Mouse (Mus musculus) cerebellum, postnatal 25 days (tissue): ENCODE measurements around the gene Slc12a7.

Experiments used
- DNase-seq, 2 experiments: peaks; one replicate each; pipeline ENCODE4 v3.0.0; 2021; ENCODE audit warnings: mixed read lengths in 2 of 2

The Slc12a7 gene

GRCm38 (mm10) chr13:73763439-73764255 lies 30.8 kb downstream of the Slc12a7 start:
- DNase-seq = peak; percentile 10 to 42

DNA sequence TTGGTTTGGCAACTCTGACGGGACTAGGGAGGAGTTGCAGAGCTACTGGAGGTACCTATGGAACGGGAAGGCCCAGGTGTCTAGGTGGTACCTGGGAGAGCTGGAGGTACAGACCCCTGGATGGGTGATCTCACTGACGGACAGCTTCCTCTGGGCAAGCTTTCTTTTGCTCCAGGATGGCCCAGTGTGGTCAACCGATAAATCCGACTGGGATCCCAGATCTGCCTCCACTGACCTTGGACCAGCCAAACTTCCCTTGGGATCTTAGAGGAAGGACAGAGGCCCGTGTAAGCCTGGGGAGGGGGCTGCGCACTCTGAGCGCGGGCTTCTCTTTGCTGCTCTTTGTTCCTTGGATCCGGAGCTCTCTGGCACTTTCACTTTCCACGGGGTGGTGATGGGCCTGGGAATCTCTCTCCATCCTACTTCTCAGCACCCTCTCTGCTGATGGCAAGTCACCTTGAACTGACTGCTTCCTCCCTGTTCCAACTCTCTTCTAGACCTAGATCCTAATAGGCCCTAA lies 31.4 kb downstream of the Slc12a7 start:
- DNase-seq = no peak

- no peak for DNase-seq
Observed at GRCm38 (mm10) chr13:73765393-73765792, 32.5 kb downstream of the Slc12a7 start.

DNA sequence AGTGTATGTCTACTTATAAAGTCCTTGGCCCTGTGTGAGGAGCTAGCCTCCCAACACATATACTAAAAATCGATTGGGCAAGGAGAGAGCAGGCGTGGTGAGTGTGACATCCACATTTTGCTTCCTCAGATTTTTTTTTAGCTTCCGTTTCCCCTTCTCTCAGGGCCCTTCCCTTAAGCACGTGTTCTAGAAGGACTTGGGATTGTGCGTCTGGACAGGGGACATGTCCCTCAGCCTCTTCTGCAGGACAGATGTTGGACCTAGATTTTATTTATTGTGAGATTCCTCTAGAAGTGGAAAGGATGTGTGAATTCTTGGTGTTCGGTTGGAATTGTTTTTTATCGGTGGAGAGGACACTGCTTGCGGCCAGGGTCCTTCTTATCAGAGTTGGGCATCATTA lies 34.3 kb downstream of the Slc12a7 start:
- DNase-seq = no peak

DNA sequence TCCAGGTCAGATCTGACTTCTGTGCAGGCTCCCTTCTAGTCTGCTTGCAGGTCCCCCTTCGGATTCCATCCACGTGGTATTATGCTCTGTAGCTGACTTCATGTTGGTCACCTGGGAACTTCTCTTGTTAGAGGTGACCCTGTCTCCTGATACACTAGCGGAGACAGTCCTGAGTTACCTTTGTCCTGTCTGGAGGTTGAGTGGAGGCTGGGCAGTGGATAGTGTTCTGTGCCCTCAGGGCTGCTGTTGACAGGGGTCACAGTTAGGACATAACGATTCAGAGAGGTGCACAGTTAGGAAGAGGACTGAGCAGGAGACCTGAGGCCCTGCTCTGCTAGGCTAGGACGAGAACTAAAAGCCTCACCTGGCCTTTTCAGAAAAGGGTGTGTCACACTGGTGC lies 34.9 kb downstream of the Slc12a7 start:
- DNase-seq = no peak

- no peak for DNase-seq
Observed at GRCm38 (mm10) chr13:73768311-73768710, 35.4 kb downstream of the Slc12a7 start.

DNA sequence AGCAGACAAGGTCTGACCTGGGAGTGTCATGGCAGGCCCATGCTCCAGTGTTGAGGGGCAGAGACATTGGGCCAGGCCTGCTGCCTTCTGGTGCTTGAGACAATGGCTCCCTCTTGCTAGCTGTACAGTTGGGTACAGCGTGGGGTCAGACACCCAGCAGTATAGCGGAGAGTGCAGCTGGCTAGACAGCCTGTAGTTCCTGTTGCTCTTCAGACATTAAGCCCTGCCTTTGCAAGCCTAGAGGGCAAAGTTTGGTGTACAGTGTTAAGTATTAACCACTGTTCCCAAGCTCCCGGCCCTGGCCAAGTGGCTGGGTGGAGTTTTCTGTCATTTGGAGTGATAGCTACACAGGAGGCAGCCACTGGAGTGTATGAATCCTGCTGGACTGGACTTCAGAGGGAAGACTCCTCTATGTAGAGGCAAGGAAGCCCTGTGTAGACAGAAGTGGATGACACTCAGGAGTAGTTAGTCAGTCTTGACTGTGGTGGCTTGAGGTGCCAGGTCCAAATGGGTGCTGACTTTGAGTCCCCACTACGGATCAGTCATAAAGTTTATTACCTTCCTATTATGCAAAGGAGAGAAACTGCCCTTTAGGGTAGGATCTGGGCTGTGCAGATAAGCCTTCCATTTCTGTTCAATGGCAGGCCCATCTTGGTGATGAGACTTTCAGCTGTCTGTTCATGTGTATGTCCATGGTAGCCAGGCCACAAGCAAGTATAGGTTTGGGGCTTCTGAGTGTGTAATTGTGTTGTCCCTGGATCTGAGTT lies 37.2 kb downstream of the Slc12a7 start:
- no peak for DNase-seq

DNA sequence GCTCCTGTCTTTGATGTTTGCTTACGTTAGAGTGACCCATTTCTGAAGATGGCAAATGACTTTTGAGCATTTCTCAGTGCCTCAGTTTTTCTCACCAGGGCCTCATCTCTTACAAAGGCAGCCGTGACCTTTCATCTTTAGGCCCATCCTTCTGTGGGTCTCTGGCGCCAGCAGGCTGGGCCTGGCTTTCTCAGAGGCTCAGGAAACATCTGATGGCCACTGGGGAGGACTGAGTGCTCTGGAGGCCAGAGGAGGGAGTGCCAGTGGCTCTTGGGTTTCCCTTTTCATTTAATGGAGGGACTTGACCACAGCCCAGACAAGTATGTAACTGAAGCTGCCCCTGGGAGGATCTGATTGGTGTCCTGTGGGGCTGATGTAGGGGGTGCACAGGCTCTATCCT lies 38.2 kb downstream of the Slc12a7 start:
- DNase-seq = no peak

DNA sequence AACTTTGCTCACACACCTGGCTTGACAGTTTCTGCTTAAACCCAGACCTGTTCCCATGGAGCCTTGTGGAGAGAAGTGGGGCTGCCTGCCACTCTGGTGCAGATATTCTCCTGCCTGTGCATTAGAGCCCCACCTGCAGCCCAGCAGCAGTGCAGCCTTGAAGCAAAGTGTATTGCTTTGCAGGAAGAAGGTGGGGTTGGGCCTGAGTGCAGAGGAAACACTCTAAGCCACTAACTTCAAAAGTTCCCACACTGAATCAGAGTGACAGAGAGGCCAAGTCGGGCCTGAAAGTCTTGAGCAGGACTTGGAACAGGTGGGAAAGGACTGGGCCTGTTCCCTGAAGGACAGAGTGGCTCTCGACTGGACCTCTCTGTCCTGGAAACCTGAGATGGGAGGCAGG lies 39.8 kb downstream of the Slc12a7 start:
- DNase-seq = no peak

DNA sequence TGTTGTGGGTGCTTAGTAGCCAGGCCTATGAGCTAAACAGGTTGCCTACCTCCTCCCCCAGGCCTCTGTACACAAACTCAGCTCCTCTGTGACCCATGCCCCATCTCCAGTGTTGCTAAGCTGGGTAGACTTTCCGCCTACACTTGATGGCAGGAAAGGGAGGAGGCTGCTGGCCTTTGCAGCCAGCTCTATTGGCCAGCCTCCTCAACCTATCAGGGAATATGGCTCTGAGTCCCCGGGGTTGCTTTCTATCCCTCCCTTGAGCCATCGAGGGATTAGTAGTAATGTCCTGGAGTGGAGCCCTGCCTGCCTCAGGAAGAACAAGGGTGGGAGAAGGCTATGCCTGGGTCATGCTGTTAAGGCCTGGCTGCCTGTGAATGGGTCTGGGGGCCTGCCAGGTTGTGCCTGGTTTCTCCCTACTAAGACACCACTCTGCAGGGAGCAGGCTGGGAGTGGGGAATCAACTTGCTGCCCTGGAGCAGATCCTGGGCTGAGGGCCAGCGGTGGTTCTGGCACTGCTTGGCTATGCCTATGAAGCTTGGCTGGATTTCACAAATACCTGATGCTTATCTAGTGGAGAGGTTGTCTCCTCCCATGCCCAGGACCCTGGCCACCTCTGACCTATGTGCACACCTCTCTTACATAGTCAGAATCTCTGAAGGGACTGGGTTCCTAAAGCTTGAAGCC lies 40.8 kb downstream of the Slc12a7 start:
- DNase-seq = peak; percentile 49 to 69

DNA sequence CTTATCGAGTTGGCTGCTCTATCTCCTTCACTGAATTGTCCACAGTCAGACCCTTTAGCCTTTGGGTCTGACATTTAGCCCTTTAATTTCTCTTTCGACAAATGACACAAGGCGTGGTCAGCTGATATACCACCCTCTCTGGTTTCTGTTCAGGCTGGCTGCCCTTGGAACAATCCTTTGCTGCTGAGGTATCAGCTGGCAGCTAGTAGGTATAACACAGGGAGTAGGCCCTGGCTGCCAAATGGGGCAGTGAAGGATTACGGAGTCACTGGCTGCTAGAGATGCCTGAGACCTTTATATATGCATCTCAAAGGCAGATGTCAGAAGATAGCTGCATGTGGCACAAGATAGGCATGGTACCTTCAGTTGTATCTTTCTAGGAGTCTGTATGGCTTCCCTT lies 42.9 kb downstream of the Slc12a7 start:
- peak in 1 of 2 experiments; percentile 25 for DNase-seq

- no peak for DNase-seq
Observed at GRCm38 (mm10) chr13:73777578-73777977, 44.7 kb downstream of the Slc12a7 start.

DNA sequence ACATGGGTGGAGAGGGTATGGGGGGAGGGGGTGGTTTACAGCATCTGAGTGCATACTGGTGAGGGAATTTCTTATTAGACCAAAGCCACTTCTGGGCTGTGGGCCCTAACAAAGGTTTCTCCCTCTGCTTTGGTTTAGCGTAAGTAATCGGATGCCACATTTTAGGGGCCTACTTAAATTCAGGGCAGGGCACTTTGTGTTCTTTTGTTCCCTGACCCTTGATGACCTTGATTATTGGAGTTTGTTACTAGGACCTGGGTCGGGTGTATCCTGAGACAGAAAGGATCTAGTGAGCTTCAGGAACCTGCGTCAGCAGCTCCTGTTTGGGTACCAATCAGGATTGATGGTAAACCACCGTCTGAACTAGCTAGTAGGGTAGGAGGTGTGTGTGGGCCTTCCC lies 49.6 kb downstream of the Slc12a7 start:
- no peak for DNase-seq

GRCm38 (mm10) chr13:73792176-73792575 lies 59.3 kb downstream of the Slc12a7 start:
- no peak for DNase-seq

- no peak for DNase-seq
Observed at GRCm38 (mm10) chr13:73793171-73793570, 60.3 kb downstream of the Slc12a7 start.

DNA sequence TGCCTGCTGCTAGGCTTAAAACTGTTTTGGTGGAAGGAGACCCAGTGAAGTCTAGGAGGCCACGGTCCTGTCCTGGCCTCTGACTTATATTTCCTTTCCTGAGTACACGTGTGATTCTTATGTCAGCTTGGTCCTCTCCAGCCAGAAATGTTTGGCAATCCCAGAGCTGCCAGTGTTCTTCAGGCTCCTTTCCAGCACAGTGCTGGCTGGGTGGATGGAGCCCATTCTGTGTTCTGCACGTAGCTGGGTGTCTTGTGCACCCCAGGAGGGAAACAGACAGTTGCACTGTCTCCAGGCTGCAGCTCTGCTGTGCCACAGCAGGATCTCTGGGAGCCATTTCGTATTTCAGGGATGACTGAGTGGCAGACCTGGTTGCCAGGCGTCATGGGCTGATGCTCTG lies 66.2 kb downstream of the Slc12a7 start:
- DNase-seq = peak; percentile 15

DNA sequence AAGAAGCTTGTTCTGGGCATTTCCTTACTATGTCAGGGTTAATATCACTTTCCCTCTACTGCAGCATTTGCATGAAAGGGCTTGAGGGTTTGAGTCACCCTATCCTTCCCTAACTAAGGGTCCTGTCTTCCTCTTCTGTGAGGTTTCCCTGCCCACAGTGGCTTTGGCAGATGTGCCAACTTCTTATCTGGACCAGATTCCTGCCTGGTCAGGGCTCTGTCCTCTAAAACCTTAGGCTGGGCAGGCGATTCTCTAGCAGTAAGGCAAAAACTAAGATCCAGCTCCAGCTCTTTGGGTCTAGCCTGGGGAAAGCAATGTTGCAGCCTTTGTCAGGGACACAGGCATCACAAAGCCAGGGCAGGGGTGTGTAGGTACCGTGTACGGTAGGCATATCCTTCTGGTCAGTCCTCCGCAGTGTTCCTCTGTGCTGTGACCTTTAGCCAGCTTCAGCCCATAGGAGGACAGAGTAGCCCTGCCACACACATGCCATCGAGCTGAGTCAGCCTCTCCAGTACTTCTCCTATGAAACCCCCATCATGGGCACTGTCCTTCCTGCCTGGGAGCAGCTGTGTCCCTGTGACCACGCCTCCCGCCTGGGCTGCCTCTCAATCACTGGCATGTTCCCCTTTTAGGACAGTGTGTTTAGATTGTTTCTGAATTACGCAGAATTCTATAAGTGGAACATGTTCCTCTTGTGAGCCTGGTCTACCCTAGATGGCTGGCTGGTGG lies 70.7 kb downstream of the Slc12a7 start:
- DNase-seq = no peak

DNA sequence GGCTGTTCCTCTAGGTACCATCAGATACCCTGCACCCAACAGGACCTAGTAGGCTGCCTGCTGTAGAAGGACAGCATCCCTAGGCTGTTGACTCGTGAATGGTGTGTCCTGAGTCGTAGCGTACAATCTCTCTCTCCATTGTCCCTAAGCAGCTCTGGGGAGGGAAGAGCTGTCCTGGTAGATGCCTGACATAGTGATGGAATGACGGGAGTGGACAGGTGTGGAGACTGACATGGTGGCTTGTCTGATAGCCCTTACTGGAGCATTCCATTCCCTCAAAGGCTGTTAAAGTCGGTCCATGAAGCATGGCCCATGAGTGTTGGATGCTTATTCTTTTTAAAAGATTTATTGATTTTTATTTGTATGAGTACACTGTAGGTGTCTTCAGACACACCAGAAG lies 72.0 kb downstream of the Slc12a7 start:
- no peak for DNase-seq

DNA sequence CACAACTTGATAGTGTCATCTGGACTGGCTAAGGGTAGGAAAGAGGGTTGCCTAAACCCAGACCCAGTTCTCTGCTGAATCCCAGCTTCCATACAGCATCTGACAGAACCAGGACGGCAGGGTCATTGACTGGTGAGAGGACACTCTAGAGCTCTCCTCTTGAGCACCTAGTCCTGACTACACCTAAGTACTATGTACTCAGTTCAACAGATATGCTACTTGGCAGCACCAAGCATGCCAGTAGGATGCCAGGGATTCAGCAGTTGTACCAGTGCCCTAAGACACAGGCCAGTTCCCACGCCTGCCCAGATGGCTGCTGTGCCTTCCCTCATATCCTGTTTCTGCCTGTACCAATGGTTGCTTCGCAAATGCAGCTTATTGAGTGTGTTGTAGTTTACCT lies 80.0 kb downstream of the Slc12a7 start:
- DNase-seq = peak in 1 of 2 experiments; percentile 23

- peak; percentile 58 to 68 for DNase-seq
Observed at GRCm38 (mm10) chr13:73814181-73814580, 81.3 kb downstream of the Slc12a7 start.

- DNase-seq = no peak
Observed at GRCm38 (mm10) chr13:73816338-73816737, 83.4 kb downstream of the Slc12a7 start.

DNA sequence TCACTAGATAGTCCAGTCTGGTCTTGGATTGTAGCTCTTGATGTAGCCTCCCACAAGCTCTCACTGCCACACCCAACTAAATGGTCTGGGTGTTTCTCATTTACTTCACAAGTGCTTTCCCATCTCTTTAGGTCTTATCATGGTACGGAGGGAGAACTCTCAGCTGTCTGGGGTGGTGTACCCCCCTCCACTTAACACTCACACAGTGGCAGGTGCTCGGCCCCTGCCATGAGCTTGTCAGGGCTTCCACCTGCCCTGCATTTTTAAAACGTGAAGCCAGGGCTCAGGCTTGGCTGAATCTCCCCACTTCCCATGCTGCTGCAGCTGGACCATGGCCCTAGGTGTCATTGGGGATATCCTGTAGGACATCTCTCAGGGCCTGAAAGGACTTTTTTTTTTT lies 86.0 kb downstream of the Slc12a7 start:
- DNase-seq = no peak

DNA sequence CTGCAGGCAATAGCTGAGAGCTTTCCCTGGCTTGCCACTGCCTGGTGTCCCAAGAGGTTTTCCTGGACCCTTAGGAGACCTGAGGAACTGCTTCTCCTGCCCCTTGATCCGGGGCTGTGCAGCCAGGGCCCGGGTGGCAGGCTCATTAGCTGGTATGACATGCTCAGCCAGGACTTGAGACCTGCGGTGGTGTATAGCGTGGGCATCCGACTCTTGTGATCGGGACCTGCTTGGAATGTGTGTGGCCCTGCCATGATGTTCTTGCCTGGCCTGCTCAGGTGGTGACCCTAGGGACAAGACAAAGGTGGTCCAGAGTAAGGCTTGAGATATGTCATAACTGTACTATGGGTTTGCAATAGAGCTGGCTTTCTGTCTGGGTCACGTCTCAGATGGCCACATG lies 88.4 kb downstream of the Slc12a7 start:
- DNase-seq = no peak
